Comparison of ENCODE assay signal across 8 mouse cellular contexts in genomic region chr17:28340578-28340977, GRCm38 (mm10). TPM values are rescaled to one million over a fixed set of nuclear protein-coding genes. Genes with fewer than 3 reads are reported as not detected.
A peak's percentile ranks its signal among the peaks of the same experiment; 100 is the strongest.
DNase-seq lines count a peak whose midpoint lies in the region; ATAC-seq lines count a peak whose summit lies in the region.

No protein-coding gene starts in this region.

- H3K4me1 ChIP-seq in embryonic facial prominence, embryonic 12.5 days: peaks cover 46% of the 10 kb centered on the region
- H3K4me1 ChIP-seq in hindbrain, embryonic 16.5 days (ENCODE audit: control insufficient read depth, insufficient read depth, low read depth, low read length): peaks cover 13% of the 10 kb centered on the region
- peaks cover 12% of the 10 kb centered on the region for H3K4me1 ChIP-seq in midbrain, embryonic 11.5 days (ENCODE audit: control insufficient read depth, insufficient read depth, low read length)

- H3K36me3 ChIP-seq in embryonic facial prominence, embryonic 12.5 days: peaks cover 45% of the 10 kb centered on the region
- H3K36me3 ChIP-seq in hindbrain, embryonic 16.5 days (ENCODE audit: control insufficient read depth, insufficient read depth, low read length): no peaks in the 10 kb centered on the region
- no peaks in the 10 kb centered on the region; the same call in 1 of the 2 replicates for H3K36me3 ChIP-seq in midbrain, embryonic 11.5 days (ENCODE audit: control insufficient read depth, insufficient read depth, low read length)

- H3K9me3 ChIP-seq in embryonic facial prominence, embryonic 12.5 days: no peaks in the 10 kb centered on the region
- H3K9me3 ChIP-seq in hindbrain, embryonic 16.5 days (ENCODE audit: control insufficient read depth, low read length): no peaks in the 10 kb centered on the region
- H3K9me3 ChIP-seq in midbrain, embryonic 11.5 days (ENCODE audit: control insufficient read depth, low read length): no peaks in the 10 kb centered on the region

- peak overlapping the region; percentile 35; the same call in 1 of the 2 replicates for H3K4me2 ChIP-seq in embryonic facial prominence, embryonic 12.5 days (replicated peaks)
- peak overlapping the region; percentile 54 for H3K4me2 ChIP-seq in hindbrain, embryonic 16.5 days (ENCODE audit: low read length)
- H3K4me2 ChIP-seq in midbrain, embryonic 11.5 days: no peak overlapping the region

- peak overlapping the region; percentile 37; the same call in 1 of the 2 replicates for H3K9ac ChIP-seq in embryonic facial prominence, embryonic 12.5 days
- peak overlapping the region; percentile 57; the same call in 1 of the 2 replicates for H3K9ac ChIP-seq in hindbrain, embryonic 16.5 days (ENCODE audit: low read depth, low read length)
- H3K9ac ChIP-seq in midbrain, embryonic 11.5 days (ENCODE audit: low read length): no peak overlapping the region; the same call in 1 of the 2 replicates

- peak overlapping the region; percentile 61 for H3K27ac ChIP-seq in embryonic facial prominence, embryonic 12.5 days
- H3K27ac ChIP-seq in hindbrain, embryonic 16.5 days (ENCODE audit: low read depth, low read length): no peak overlapping the region
- no peak overlapping the region for H3K27ac ChIP-seq in midbrain, embryonic 11.5 days (ENCODE audit: low read depth, low read length)

- WGBS in embryonic facial prominence, embryonic 12.5 days: 69% methylated on average over 7 of the region's 7 CpGs
- WGBS in hindbrain, embryonic 16.5 days: 77% methylated on average over 7 of the region's 7 CpGs
- 80% methylated on average over 7 of the region's 7 CpGs for WGBS in midbrain, embryonic 11.5 days

- H3K4me3 ChIP-seq in embryonic facial prominence, embryonic 12.5 days: 0 out of 2 replicates have a peak overlapping the region, but pooled peaks have one; percentile 13
- H3K4me3 ChIP-seq in hindbrain, embryonic 16.5 days (ENCODE audit: low read length): no peak overlapping the region
- H3K4me3 ChIP-seq in midbrain, embryonic 11.5 days (ENCODE audit: low read depth, low read length): no peak overlapping the region

- peak; percentile 93 for DNase-seq in heart, adult 11 months
- DNase-seq in heart, postnatal 36 days: no peak
- no peak for DNase-seq in midbrain, embryonic 11.5 days (ENCODE audit: low spot score, missing footprints)
- DNase-seq in cerebellum, adult 18-20 months: no peak
- DNase-seq in frontal cortex, adult 2 months (ENCODE audit: extremely low spot score in 1 of 2, low spot score in 1 of 2): no peak
- DNase-seq in ovary, postnatal 14 days (ENCODE audit: low spot score): no peak

- no peaks in the 10 kb centered on the region for H3K27me3 ChIP-seq in embryonic facial prominence, embryonic 12.5 days
- no peaks in the 10 kb centered on the region; the same call in 1 of the 2 replicates for H3K27me3 ChIP-seq in hindbrain, embryonic 16.5 days (replicated peaks; ENCODE audit: control insufficient read depth, insufficient read depth, low read length)
- H3K27me3 ChIP-seq in midbrain, embryonic 11.5 days (ENCODE audit: control insufficient read depth, insufficient read depth, low read length): peaks cover 6% of the 10 kb centered on the region

- 0 out of 2 replicates have a peak, but pooled peaks have one; percentile 1 for ATAC-seq in embryonic facial prominence, embryonic 12.5 days (ENCODE audit: insufficient number of reproducible peaks, insufficient read depth, low FRiP score, low TSS enrichment)
- no peak for ATAC-seq in hindbrain, embryonic 16.5 days
- ATAC-seq in midbrain, embryonic 11.5 days (ENCODE audit: low FRiP score): 0 out of 2 replicates have a peak, but pooled peaks have one; percentile 12

- intact Hi-C loops in heart, postnatal 36 days (cut with DNase I): no loop called here

RNA-seq across cellular contexts. Expression of gene Tead3, which starts 10.0 kb away (rescaled TPM):
- 10 to 100 TPM; 12.9 to 16.6 TPM for total RNA-seq in heart, postnatal 36 days (2021)
- 14.1 and 17.9 TPM in 2 replicates for polyA plus RNA-seq in embryonic facial prominence, embryonic 12.5 days (2016; fragmentation: Nextera tagmentation; extraction: Ambion mirVana)
- 1.4 and 2.0 TPM in 2 replicates for polyA plus RNA-seq in hindbrain, embryonic 16.5 days (2015; fragmentation: Nextera tagmentation; extraction: Ambion mirVana)
- 3.5 and 3.7 TPM in 2 replicates for polyA plus RNA-seq in midbrain, embryonic 11.5 days (2014; fragmentation: Nextera tagmentation; extraction: Ambion mirVana)
- polyA plus RNA-seq in frontal cortex, adult 2 months (2012; rRNA removed): 2.5 and 2.9 TPM in 2 replicates

RNA-seq across cellular contexts. Expression of gene Rpl10a, which starts 12.3 kb away (rescaled TPM):
- total RNA-seq in heart, postnatal 36 days (2021): 100 to 1,000 TPM; 392 TPM
- 496 and 505 TPM in 2 replicates for polyA plus RNA-seq in embryonic facial prominence, embryonic 12.5 days (2016; fragmentation: Nextera tagmentation; extraction: Ambion mirVana)
- polyA plus RNA-seq in hindbrain, embryonic 16.5 days (2015; fragmentation: Nextera tagmentation; extraction: Ambion mirVana): 287 and 323 TPM in 2 replicates
- polyA plus RNA-seq in midbrain, embryonic 11.5 days (2014; fragmentation: Nextera tagmentation; extraction: Ambion mirVana): 465 and 471 TPM in 2 replicates
- polyA plus RNA-seq in frontal cortex, adult 2 months (2012; rRNA removed): 771 and 790 TPM in 2 replicates

RNA-seq across cellular contexts. Expression of gene Tulp1, which starts 24.4 kb away (rescaled TPM):
- not detected for total RNA-seq in heart, postnatal 36 days (2021)
- 8.4 and 9.3 TPM in 2 replicates for polyA plus RNA-seq in embryonic facial prominence, embryonic 12.5 days (2016; fragmentation: Nextera tagmentation; extraction: Ambion mirVana)
- 1.5 and 1.6 TPM in 2 replicates for polyA plus RNA-seq in hindbrain, embryonic 16.5 days (2015; fragmentation: Nextera tagmentation; extraction: Ambion mirVana)
- 4.6 and 4.9 TPM in 2 replicates for polyA plus RNA-seq in midbrain, embryonic 11.5 days (2014; fragmentation: Nextera tagmentation; extraction: Ambion mirVana)
- 0.19 TPM in 1 of 2 replicates, not detected in the other for polyA plus RNA-seq in frontal cortex, adult 2 months (2012; rRNA removed)

RNA-seq across cellular contexts. Expression of gene Fance, which starts 27.3 kb away (rescaled TPM):
- total RNA-seq in heart, postnatal 36 days (2021): 10 to 100 TPM; 10.9 to 17.3 TPM
- 37.0 and 38.4 TPM in 2 replicates for polyA plus RNA-seq in embryonic facial prominence, embryonic 12.5 days (2016; fragmentation: Nextera tagmentation; extraction: Ambion mirVana)
- polyA plus RNA-seq in hindbrain, embryonic 16.5 days (2015; fragmentation: Nextera tagmentation; extraction: Ambion mirVana): 25.0 and 25.7 TPM in 2 replicates
- polyA plus RNA-seq in midbrain, embryonic 11.5 days (2014; fragmentation: Nextera tagmentation; extraction: Ambion mirVana): 18.5 and 19.5 TPM in 2 replicates
- 16.9 and 18.7 TPM in 2 replicates for polyA plus RNA-seq in frontal cortex, adult 2 months (2012; rRNA removed)
